Mouse (Mus musculus) neural tube, embryonic 14.5 days (tissue): ENCODE results near the gene Tmem60. TPM values are rescaled to one million over a fixed set of nuclear protein-coding genes. Genes with fewer than 3 reads are reported as not detected.

Experiments
- ATAC-seq: fragments of 200-750 bp; cut with Nextera tagmentation; 2 replicates; pipeline ENCODE4 v1.8.0; 2017; ENCODE audit warnings: low read depth, mild to moderate bottlenecking, moderate TSS enrichment, moderate library complexity
- H3K27ac ChIP-seq: fragments of 300-500 bp; sonication (generic); 2 replicates; pipeline ENCODE4 v1.5.1; 2014; ENCODE audit warnings: low read depth, mild to moderate bottlenecking, control low read depth, low read length, moderate library complexity, mixed read lengths
- H3K27me3 ChIP-seq: fragments of 300-500 bp; sonication (generic); 2 replicates; pipeline ENCODE4 v1.6.1; 2014; ENCODE audit warnings: low read length; ENCODE audit not compliant: control insufficient read depth, insufficient read depth
- H3K36me3 ChIP-seq: fragments of 300-500 bp; sonication (generic); 2 replicates; pipeline ENCODE4 v1.6.1; 2014; ENCODE audit warnings: low read length, mixed read lengths; ENCODE audit not compliant: control insufficient read depth, insufficient read depth
- H3K4me1 ChIP-seq: fragments of 300-500 bp; sonication (generic); 2 replicates; pipeline ENCODE4 v1.6.1; 2014; ENCODE audit warnings: low read length; ENCODE audit not compliant: control insufficient read depth, insufficient read depth
- H3K4me2 ChIP-seq: fragments of 300-500 bp; sonication (generic); 2 replicates; pipeline ENCODE4 v1.6.1; 2014; ENCODE audit warnings: mild to moderate bottlenecking, low read depth, low read length, control low read depth
- H3K4me3 ChIP-seq: fragments of 300-500 bp; sonication (generic); 2 replicates; pipeline ENCODE4 v1.5.1; 2014; ENCODE audit warnings: low read depth, low read length, control low read depth, mixed read lengths
- H3K9ac ChIP-seq: fragments of 300-500 bp; sonication (generic); replicated peaks from 2 replicates; pipeline ENCODE4 v1.6.1; 2014; ENCODE audit warnings: low read depth, mild to moderate bottlenecking, control low read depth, low read length, mixed read lengths
- H3K9me3 ChIP-seq: fragments of 300-500 bp; sonication (generic); 2 replicates; pipeline ENCODE4 v1.6.1; 2016; ENCODE audit warnings: low read length; ENCODE audit not compliant: control insufficient read depth
- WGBS: fragments of 180-500 bp; shearing (Covaris S2); extraction: QIAGEN DNeasy Blood & Tissue Kit; methylation state at CpG from one replicate; pipeline ENCODE4 v1.1.7; 2014; 5-methylcytosine and 5-hydroxymethylcytosine counted together
- polyA plus RNA-seq: library from polyadenylated mRNA; unstranded; fragments of >200 nt; fragmentation: Nextera tagmentation; extraction: Ambion mirVana; gene quantifications from 2 replicates; pipeline ENCODE4 v1.2.1, GENCODE M21; 2014

Gene Tmem60
- polyA plus RNA-seq, 1 experiment from 2014 or later, result 77.9 TPM

DNA sequence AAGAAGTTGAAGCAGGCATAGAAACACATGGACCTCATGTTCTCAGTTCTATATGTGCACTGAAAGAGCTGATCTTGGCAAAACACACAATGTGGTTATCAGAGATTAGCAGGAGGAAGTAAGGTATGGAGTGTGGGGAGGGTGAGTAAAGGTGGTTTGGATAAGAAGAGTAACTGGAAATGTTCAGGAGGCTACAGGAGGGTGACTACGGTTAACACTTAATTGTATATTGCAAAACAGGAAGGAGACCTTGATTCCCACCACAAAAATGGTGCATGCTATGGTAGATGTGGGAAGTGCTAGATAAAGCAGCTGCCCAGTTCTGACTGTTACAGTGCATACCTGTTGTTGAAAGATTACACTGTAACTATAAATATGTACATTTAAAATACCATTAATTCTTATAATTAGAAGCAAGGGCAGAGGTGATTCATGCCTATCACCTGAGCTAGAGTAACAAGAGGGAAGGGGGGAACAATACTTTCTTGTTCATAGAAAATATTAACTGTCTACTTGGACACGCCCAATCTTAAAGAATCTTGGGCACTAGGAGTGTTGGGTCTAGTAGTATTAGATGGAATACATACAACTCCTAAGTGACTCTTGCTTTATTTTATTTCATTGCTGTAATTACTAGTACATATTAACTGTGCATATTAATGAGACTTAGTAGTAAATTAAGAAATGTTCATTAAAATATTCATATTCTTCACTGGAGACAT, 15.6 kb downstream of the Tmem60 start:
- ATAC-seq, result no peak
- WGBS, result 97% methylated on average over 2 of the region's 2 CpGs

DNA sequence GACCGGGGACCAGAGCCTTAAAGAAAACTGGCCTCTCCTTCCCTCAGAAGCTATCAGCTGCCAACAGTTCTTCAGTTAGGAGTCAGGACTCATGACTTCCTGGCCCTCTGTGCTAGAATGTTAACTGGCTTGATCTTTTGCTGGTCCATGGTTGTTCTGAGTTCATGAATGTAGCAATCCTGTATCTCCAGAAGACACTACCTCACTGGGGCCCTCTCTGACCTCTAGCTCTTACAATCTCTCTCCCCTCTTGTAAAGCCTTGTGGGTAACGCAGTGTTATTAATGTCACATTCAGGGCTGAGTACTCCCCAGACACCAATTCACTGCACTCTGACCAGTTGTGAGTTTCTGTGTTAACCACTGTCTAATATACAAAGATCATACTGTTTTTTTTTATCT, 22.7 kb downstream of the Tmem60 start:
- no peaks in the 10 kb centered on the region for H3K4me1 ChIP-seq
- no peaks in the 10 kb centered on the region for H3K9me3 ChIP-seq
- no peaks in the 10 kb centered on the region for H3K27me3 ChIP-seq
- H3K36me3 ChIP-seq, result no peaks in the 10 kb centered on the region; the same call in 1 of the 2 replicates
- H3K9ac ChIP-seq, result no peak overlapping the region
- no peak for ATAC-seq
- WGBS, result 77% methylated on average over 2 of the region's 2 CpGs
- no peak overlapping the region for H3K4me3 ChIP-seq
- H3K4me2 ChIP-seq, result no peak overlapping the region
- no peak overlapping the region for H3K27ac ChIP-seq

More for the DNA sequence above, 15.6 kb downstream of the Tmem60 start:
- Histone ChIP-seq H3K4me1 (no peaks in the 10 kb centered on the region), H3K4me3 (no peak overlapping the region), H3K27ac (no peak overlapping the region), H3K9ac (no peak overlapping the region), H3K9me3 (no peaks in the 10 kb centered on the region), H3K4me2 (no peak overlapping the region), H3K36me3 (peaks cover 8% of the 10 kb centered on the region; the same call in 1 of the 2 replicates), H3K27me3 (no peaks in the 10 kb centered on the region)

GRCm38 (mm10) chr5:20905437-20905836, 23.4 kb downstream of the Tmem60 start:
- H3K4me2 ChIP-seq, result no peak overlapping the region
- no peak overlapping the region for H3K4me3 ChIP-seq
- no peaks in the 10 kb centered on the region for H3K4me1 ChIP-seq
- no peak for ATAC-seq
- WGBS, result 79% methylated on average over 2 of the region's 2 CpGs
- H3K9ac ChIP-seq, result no peak overlapping the region
- H3K36me3 ChIP-seq, result no peaks in the 10 kb centered on the region; the same call in 1 of the 2 replicates
- no peak overlapping the region for H3K27ac ChIP-seq
- H3K27me3 ChIP-seq, result no peaks in the 10 kb centered on the region
- no peaks in the 10 kb centered on the region for H3K9me3 ChIP-seq

DNA sequence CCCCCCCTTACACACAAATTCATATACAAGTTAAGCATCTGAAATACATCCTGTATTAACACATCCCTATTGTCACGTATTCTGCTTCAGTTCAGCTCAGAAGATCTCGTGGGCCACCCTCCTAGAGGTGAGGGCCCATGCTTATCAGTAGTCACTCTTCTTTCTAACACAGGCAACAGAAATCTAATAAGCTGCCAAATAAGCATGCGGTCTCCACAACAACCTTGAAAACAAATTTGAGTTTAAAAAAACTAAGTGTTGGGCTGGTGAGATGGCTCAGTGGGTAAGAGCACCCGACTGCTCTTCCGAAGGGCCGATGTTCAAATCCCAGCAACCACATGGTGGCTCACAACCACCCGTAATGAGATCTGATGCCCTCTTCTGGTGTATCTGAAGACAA, 24.2 kb downstream of the Tmem60 start:
- Histone ChIP-seq H3K36me3 (no peaks in the 10 kb centered on the region; the same call in 1 of the 2 replicates), H3K4me3 (no peak overlapping the region), H3K9ac (no peak overlapping the region), H3K27me3 (no peaks in the 10 kb centered on the region), H3K9me3 (no peaks in the 10 kb centered on the region), H3K4me1 (no peaks in the 10 kb centered on the region), H3K4me2 (no peak overlapping the region), H3K27ac (no peak overlapping the region)
- no peak for ATAC-seq
- over 99% methylated on average over 7 of the region's 7 CpGs for WGBS

DNA sequence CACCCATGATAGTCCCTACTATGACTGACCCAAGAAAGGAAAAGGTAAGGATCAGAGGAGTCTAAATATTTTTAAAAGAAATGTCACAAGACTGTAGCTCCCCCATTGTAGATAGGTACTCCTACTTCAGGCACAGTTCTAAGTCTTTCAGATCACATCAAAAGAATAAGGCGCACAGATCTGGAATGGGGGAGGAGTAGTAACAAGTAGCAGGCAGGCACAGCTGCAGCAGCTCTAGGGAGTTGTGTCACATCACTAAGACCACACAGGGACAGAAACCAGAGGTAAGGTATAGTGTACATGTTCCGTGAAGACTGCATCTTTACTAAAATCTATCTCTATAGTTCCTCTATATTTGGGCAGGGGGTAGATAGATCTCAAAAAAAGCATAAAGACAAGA, 29.8 kb downstream of the Tmem60 start:
- Histone ChIP-seq H3K36me3 (no peaks in the 10 kb centered on the region), H3K4me2 (no peak overlapping the region), H3K9me3 (no peaks in the 10 kb centered on the region), H3K4me1 (no peaks in the 10 kb centered on the region), H3K27me3 (no peaks in the 10 kb centered on the region), H3K9ac (no peak overlapping the region), H3K27ac (no peak overlapping the region), H3K4me3 (no peak overlapping the region)
- no peak for ATAC-seq
- WGBS, result 89% methylated on average over 2 of the region's 2 CpGs

GRCm38 (mm10) chr5:20913372-20914275, 31.6 kb downstream of the Tmem60 start:
- no peak overlapping the region for H3K27ac ChIP-seq
- H3K9ac ChIP-seq, result no peak overlapping the region
- H3K9me3 ChIP-seq, result no peaks in the 10 kb centered on the region
- no peak overlapping the region for H3K4me2 ChIP-seq
- H3K4me1 ChIP-seq, result no peaks in the 10 kb centered on the region
- no peaks in the 10 kb centered on the region for H3K36me3 ChIP-seq
- WGBS, result 78% methylated on average over 11 of the region's 11 CpGs
- peak; percentile 52; the same call in 1 of the 2 replicates for ATAC-seq
- no peak overlapping the region for H3K4me3 ChIP-seq
- no peaks in the 10 kb centered on the region for H3K27me3 ChIP-seq

DNA sequence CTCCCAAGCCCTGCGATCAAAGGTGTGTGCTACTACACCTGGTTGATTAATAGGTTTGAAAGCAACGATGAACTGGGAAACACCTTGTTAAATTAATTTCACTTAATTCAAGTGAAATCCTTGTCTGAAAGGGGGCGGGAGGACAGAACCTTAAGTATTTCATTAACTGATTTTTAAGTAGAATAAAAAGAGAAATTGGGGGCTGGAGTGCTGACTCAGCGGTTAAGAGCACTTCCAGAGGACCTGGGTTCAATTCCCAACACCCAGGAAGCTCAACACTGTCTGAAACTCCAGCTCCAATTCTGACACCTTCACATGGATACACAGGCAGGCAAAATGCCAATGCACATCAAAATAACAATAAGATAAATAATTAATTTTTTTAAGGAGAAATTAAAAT, 37.0 kb downstream of the Tmem60 start:
- H3K9me3 ChIP-seq, result no peaks in the 10 kb centered on the region
- H3K4me3 ChIP-seq, result no peak overlapping the region
- H3K27me3 ChIP-seq, result no peaks in the 10 kb centered on the region
- 96% methylated on average over 4 of the region's 4 CpGs for WGBS
- H3K9ac ChIP-seq, result no peak overlapping the region
- no peaks in the 10 kb centered on the region for H3K36me3 ChIP-seq
- no peak for ATAC-seq
- H3K4me2 ChIP-seq, result no peak overlapping the region
- H3K27ac ChIP-seq, result no peak overlapping the region
- no peaks in the 10 kb centered on the region for H3K4me1 ChIP-seq

DNA sequence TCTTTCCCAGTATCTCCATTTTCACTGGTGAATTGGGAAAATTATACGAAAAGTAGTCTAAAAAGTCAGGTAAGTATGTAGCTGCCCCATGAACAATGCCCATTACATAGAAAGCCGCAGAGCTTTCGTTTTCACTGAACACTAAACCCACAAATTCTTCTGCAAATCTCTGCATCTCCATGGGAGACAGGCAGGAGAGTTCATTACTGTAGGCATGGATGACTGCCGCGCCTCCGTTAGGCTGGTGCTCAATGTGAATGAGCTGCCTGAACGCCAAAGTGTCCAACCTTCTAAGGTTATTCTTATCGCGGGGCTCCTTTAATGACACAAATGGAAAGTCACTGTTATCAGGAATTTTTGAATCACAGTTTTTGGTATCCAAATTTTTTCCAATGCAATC, 37.6 kb downstream of the Tmem60 start:
- Histone ChIP-seq H3K4me1 (no peaks in the 10 kb centered on the region), H3K27ac (no peak overlapping the region), H3K9ac (no peak overlapping the region), H3K36me3 (no peaks in the 10 kb centered on the region), H3K4me2 (no peak overlapping the region), H3K27me3 (no peaks in the 10 kb centered on the region), H3K4me3 (no peak overlapping the region), H3K9me3 (no peaks in the 10 kb centered on the region)
- WGBS, result 62% methylated on average over 9 of the region's 9 CpGs
- ATAC-seq, result peak; percentile 38; the same call in 1 of the 2 replicates

DNA sequence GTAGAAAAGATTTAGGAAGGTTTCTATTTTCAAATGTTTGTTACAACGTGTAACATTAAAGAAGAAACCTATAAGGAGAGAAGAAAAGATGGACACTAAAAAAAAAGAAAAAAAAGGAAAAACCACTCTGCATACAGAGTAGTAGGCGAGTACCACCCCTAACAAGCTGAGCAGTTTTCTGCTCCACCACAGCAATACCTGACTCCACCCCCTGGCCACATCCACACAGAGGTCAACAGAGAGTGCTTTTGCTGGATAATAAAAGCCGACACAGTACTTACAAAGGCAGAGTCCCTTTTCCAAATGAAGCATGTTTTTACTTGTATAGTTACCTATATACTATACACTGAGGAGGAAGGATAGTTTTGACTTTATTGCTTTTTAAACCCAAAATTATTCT, 42.6 kb downstream of the Tmem60 start:
- no peak for ATAC-seq
- 62% methylated on average over 3 of the region's 3 CpGs for WGBS
- Histone ChIP-seq H3K9ac (no peak overlapping the region), H3K27ac (no peak overlapping the region), H3K4me3 (no peak overlapping the region), H3K4me1 (no peaks in the 10 kb centered on the region), H3K36me3 (no peaks in the 10 kb centered on the region), H3K9me3 (no peaks in the 10 kb centered on the region), H3K4me2 (no peak overlapping the region), H3K27me3 (no peaks in the 10 kb centered on the region)
